Mouse (Mus musculus) ZHBTc4 (cell line): ENCODE measurements at regions not wholly inside any gene's neighbourhood (a gene's known extent, or its start where the extent isn't known, plus 50 kb on each side); places are given as distances from the start of the nearest gene placed in this dataset.

Experiments
- DNase-seq: peaks from one replicate; pipeline ENCODE4 v3.0.0-alpha.2; 2011; ENCODE audit warnings: low read depth, low spot score

GRCm38 (mm10) chr14:64580086-64580485 lies 476.0 kb downstream of the Prss52 start:
- peak; percentile 45 for DNase-seq

- DNase-seq: no peak
Observed at GRCm38 (mm10) chr14:64580862-64581261, 476.8 kb downstream of the Prss52 start.

- DNase-seq: no peak
Observed at GRCm38 (mm10) chr14:64581705-64582104, 477.6 kb downstream of the Prss52 start.

- DNase-seq: no peak
Observed at GRCm38 (mm10) chr14:64582822-64583221, 478.7 kb downstream of the Prss52 start.

GRCm38 (mm10) chr14:64584221-64584620 lies 480.1 kb downstream of the Prss52 start:
- DNase-seq: no peak

GRCm38 (mm10) chr14:64585081-64585470 lies 481.0 kb downstream of the Prss52 start:
- DNase-seq: no peak

GRCm38 (mm10) chr14:64585471-64586192 lies 481.5 kb downstream of the Prss52 start:
- no peak for DNase-seq

GRCm38 (mm10) chr14:64586386-64586859 lies 482.3 kb downstream of the Prss52 start:
- DNase-seq: no peak

GRCm38 (mm10) chr14:64586860-64587698 lies 483.0 kb downstream of the Prss52 start:
- peak; percentile 48 for DNase-seq

- no peak for DNase-seq
Observed at GRCm38 (mm10) chr14:64587699-64588434, 483.8 kb downstream of the Prss52 start.

GRCm38 (mm10) chr14:64588561-64588960 lies 484.5 kb downstream of the Prss52 start:
- no peak for DNase-seq

- DNase-seq: no peak
Observed at GRCm38 (mm10) chr14:64589126-64589525, 485.0 kb downstream of the Prss52 start.

- DNase-seq: peak; percentile 48
Observed at GRCm38 (mm10) chr14:64589571-64590547, 485.8 kb downstream of the Prss52 start.

- peak; percentile 45 for DNase-seq
Observed at GRCm38 (mm10) chr14:64590611-64591010, 486.5 kb downstream of the Prss52 start.

GRCm38 (mm10) chr14:64591091-64591976 lies 487.2 kb downstream of the Prss52 start:
- DNase-seq: no peak

GRCm38 (mm10) chr14:64592176-64592575 lies 488.1 kb downstream of the Prss52 start:
- DNase-seq: no peak

- no peak for DNase-seq
Observed at GRCm38 (mm10) chr14:64592706-64593320, 488.7 kb downstream of the Prss52 start.

- no peak for DNase-seq
Observed at GRCm38 (mm10) chr14:64593564-64593963, 489.5 kb downstream of the Prss52 start.

- DNase-seq: no peak
Observed at GRCm38 (mm10) chr14:64594021-64594561, 490.0 kb downstream of the Prss52 start.
